Mouse (Mus musculus): ENCODE measurements around the gene Gm21440. TPM values are rescaled to one million over a fixed set of nuclear protein-coding genes. Genes with fewer than 3 reads are reported as not detected.
"Not testable (repeated sequence)": the region's sequence is repeated elsewhere in the genome, so short reads cannot be mapped to it uniquely, and the experiment has no call there.

Gene Gm21440
- not detected in 2 replicates for polyA plus RNA-seq (2014; fragmentation: Nextera tagmentation; extraction: Ambion mirVana)

GRCm38 (mm10) chrY:13252091-13252490 is at the start of gene Gm21440, which contains the start of gene Gm21454:
Gene Gm21440, plus strand, starts transcription at chrY:13252391.
Gene Gm21454, plus strand, starts transcription at chrY:13252442.
- not testable (repeated sequence) for H3K4me1 ChIP-seq (ENCODE audit: control insufficient read depth, insufficient read depth, low read length); H3K4me2 ChIP-seq (replicated peaks; ENCODE audit: low read depth, low read length); ATAC-seq (ENCODE audit: low FRiP score, low TSS enrichment); H3K4me3 ChIP-seq (ENCODE audit: low read length); H3K9me3 ChIP-seq (ENCODE audit: control insufficient read depth, low read length); H3K36me3 ChIP-seq (ENCODE audit: control insufficient read depth, insufficient read depth, low read length); H3K9ac ChIP-seq (ENCODE audit: low read depth, low read length); H3K27me3 ChIP-seq (ENCODE audit: control insufficient read depth, insufficient read depth, low read length); H3K27ac ChIP-seq (ENCODE audit: low read depth, low read length)

GRCm38 (mm10) chrY:13223828-13224227 is 28.4 kb upstream of the Gm21440 start, which contains the start of gene Gm21828:
Gene Gm21828, minus strand, starts transcription at chrY:13223928.
- H3K9me3 ChIP-seq (ENCODE audit: control insufficient read depth, low read length); H3K9ac ChIP-seq (ENCODE audit: low read depth, low read length); H3K4me1 ChIP-seq (ENCODE audit: control insufficient read depth, insufficient read depth, low read length); H3K4me2 ChIP-seq (replicated peaks; ENCODE audit: low read depth, low read length); ATAC-seq (ENCODE audit: low FRiP score, low TSS enrichment); H3K27me3 ChIP-seq (ENCODE audit: control insufficient read depth, insufficient read depth, low read length); H3K36me3 ChIP-seq (ENCODE audit: control insufficient read depth, insufficient read depth, low read length); H3K27ac ChIP-seq (ENCODE audit: low read depth, low read length); H3K4me3 ChIP-seq (ENCODE audit: low read length): not testable (repeated sequence)
- WGBS = no CpG with 5 or more reads among the region's 3 CpGs

Other genes starting within 250 kb of the Gm21440 start
- not detected in 2 replicates for gene Gm20807, start 209.5 kb upstream of the Gm21440 start, polyA plus RNA-seq (2014; fragmentation: Nextera tagmentation; extraction: Ambion mirVana)
- not detected in 2 replicates for gene Gm21891, start 118.9 kb upstream of the Gm21440 start, polyA plus RNA-seq (2014; fragmentation: Nextera tagmentation; extraction: Ambion mirVana)
- not detected in 2 replicates for gene Gm21425, start 90.4 kb upstream of the Gm21440 start, polyA plus RNA-seq (2014; fragmentation: Nextera tagmentation; extraction: Ambion mirVana)
- gene Gm21828, start 28.5 kb upstream of the Gm21440 start, polyA plus RNA-seq (2014; fragmentation: Nextera tagmentation; extraction: Ambion mirVana) = not detected in 2 replicates
- gene Gm21454, start 51 bp downstream of the Gm21440 start, polyA plus RNA-seq (2014; fragmentation: Nextera tagmentation; extraction: Ambion mirVana) = not detected in 2 replicates
- gene Gm21725, start 96.7 kb downstream of the Gm21440 start, polyA plus RNA-seq (2014; fragmentation: Nextera tagmentation; extraction: Ambion mirVana) = not detected in 2 replicates
- not detected in 2 replicates for gene Gm21866, start 213.2 kb downstream of the Gm21440 start, polyA plus RNA-seq (2014; fragmentation: Nextera tagmentation; extraction: Ambion mirVana)
- not detected in 2 replicates for gene Gm20773, start 241.6 kb downstream of the Gm21440 start, polyA plus RNA-seq (2014; fragmentation: Nextera tagmentation; extraction: Ambion mirVana)

All from kidney, embryonic 14.5 days (tissue).